Mouse (Mus musculus) midbrain, embryonic 14.5 days (tissue): ENCODE data around the gene Auh. TPM values are rescaled to one million over a fixed set of nuclear protein-coding genes. Genes with fewer than 3 reads are reported as not detected.

Experiments used
- ATAC-seq: fragments of 200-750 bp; cut with Nextera tagmentation; 2 replicates; pipeline ENCODE4 v1.8.0; 2017; ENCODE audit warnings: moderate number of reproducible peaks, moderate library complexity; ENCODE audit not compliant: low FRiP score, low TSS enrichment
- DNase-seq: peaks from one replicate; pipeline ENCODE4 v3.0.0-alpha.2; 2015
- H3K27ac ChIP-seq: fragments of 300-500 bp; sonication (generic); replicated peaks from 2 replicates; pipeline ENCODE4 v1.5.1; 2014; ENCODE audit warnings: mild to moderate bottlenecking, low read depth, low read length, moderate library complexity
- H3K27me3 ChIP-seq: fragments of 300-500 bp; sonication (generic); 2 replicates; pipeline ENCODE4 v1.6.1; 2014; ENCODE audit warnings: low read length, control low read depth, mixed read lengths; ENCODE audit not compliant: control insufficient read depth, insufficient read depth
- H3K36me3 ChIP-seq: fragments of 300-500 bp; sonication (generic); 2 replicates; pipeline ENCODE4 v1.6.1; 2014; ENCODE audit warnings: low read length, control low read depth; ENCODE audit not compliant: control insufficient read depth, insufficient read depth
- H3K4me1 ChIP-seq: fragments of 300-500 bp; sonication (generic); 2 replicates; pipeline ENCODE4 v1.6.1; 2014; ENCODE audit warnings: mild to moderate bottlenecking, antibody characterized with exemption, low read length, control low read depth; ENCODE audit not compliant: control insufficient read depth, insufficient read depth
- H3K4me2 ChIP-seq: fragments of 300-500 bp; sonication (generic); 2 replicates; pipeline ENCODE4 v1.6.1; 2014; ENCODE audit warnings: mild to moderate bottlenecking, low read length, moderate library complexity
- H3K4me3 ChIP-seq: fragments of 300-500 bp; sonication (generic); replicated peaks from 2 replicates; pipeline ENCODE4 v1.5.1; 2014; ENCODE audit warnings: low read depth, low read length
- H3K9ac ChIP-seq: fragments of 300-500 bp; sonication (generic); replicated peaks from 2 replicates; pipeline ENCODE4 v1.6.1; 2014; ENCODE audit warnings: mild to moderate bottlenecking, low read length, moderate library complexity
- H3K9me3 ChIP-seq: fragments of 300-500 bp; sonication (generic); 2 replicates; pipeline ENCODE4 v1.6.1; 2016; ENCODE audit warnings: low read length, control low read depth, mixed read lengths; ENCODE audit not compliant: control insufficient read depth
- WGBS: fragments of 180-500 bp; shearing (Covaris S2); extraction: QIAGEN DNeasy Blood & Tissue Kit; methylation state at CpG from one replicate; pipeline ENCODE4 v1.1.7; 2014; 5-methylcytosine and 5-hydroxymethylcytosine counted together
- polyA plus RNA-seq: library from polyadenylated mRNA; unstranded; fragments of >200 nt; fragmentation: Nextera tagmentation; extraction: Ambion mirVana; gene quantifications from 2 replicates; pipeline ENCODE4 v1.2.1, GENCODE M21; 2014

The Auh gene
- polyA plus RNA-seq, 1 experiment from 2014 or later = 49.5 TPM

DNA sequence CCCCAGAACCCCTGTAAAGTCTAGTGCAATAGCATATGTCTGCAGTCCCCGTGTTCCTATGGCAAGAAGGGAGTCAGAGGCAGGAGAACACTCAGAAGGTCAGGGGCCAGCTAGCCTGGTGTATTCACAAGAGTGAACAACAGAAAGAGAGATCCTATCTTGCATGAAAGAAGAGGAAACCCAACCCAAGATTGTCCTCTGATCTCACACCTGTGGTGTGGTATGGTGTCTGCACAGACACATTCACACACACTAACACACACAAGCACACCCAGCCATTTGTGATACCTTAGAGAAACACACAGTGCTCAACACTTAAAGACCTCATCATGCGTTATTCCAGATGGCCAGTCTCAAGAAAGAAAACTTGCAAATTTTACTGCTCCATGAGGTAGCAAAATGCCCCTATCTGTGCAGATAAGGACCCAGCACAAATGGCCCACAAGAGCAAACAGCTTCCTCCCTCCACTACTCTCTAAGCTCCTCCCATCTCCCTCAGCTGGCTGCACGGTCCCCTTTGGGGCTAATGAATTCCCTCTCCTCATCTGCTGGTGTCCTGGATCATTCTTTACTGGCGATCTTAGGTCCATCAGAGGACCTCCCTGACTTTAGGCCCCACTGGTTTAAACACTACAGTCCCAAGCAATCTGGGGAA is 128.7 kb downstream of the Auh start:
- Histone ChIP-seq H3K36me3 (no peaks in the 10 kb centered on the region), H3K4me1 (no peaks in the 10 kb centered on the region), H3K4me2 (no peak overlapping the region), H3K9me3 (no peaks in the 10 kb centered on the region), H3K27ac (no peak overlapping the region), H3K9ac (no peak overlapping the region), H3K27me3 (no peaks in the 10 kb centered on the region), H3K4me3 (no peak overlapping the region)
- WGBS = 62% methylated on average over 4 of the region's 4 CpGs
- DNase-seq = no peak
- ATAC-seq = no peak

DNA sequence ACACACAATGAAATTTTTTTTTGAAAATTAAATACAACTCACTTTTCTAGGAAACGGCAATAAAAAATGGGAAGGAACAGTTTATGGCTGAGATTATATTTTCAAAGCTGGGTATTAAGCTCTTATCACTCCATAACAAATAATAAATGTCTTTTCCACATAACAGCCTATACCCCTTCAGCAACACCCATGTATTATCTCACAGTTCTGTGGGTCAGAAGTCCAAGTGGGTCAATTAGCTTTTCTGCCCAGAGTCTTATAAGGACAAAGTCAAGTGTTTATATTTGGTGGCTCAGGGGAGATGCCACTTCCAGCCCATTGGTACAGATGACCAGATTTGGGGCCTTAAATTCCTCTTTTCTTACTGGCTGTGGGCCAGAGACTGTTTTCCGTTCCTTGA is 129.4 kb downstream of the Auh start:
- no peak for DNase-seq

GRCm38 (mm10) chr13:52794232-52794631 is 135.2 kb downstream of the Auh start:
- no peak for DNase-seq
- Histone ChIP-seq H3K4me3 (no peak overlapping the region), H3K4me1 (no peaks in the 10 kb centered on the region), H3K27me3 (no peaks in the 10 kb centered on the region), H3K9me3 (no peaks in the 10 kb centered on the region), H3K4me2 (no peak overlapping the region), H3K36me3 (no peaks in the 10 kb centered on the region), H3K27ac (no peak overlapping the region), H3K9ac (no peak overlapping the region)
- ATAC-seq = no peak
- WGBS = 93% methylated on average over 4 of the region's 4 CpGs

More for the DNA sequence above, 129.4 kb downstream of the Auh start:
- H3K4me2 ChIP-seq = no peak overlapping the region
- H3K4me1 ChIP-seq = no peaks in the 10 kb centered on the region
- no peak for ATAC-seq
- WGBS = 81% methylated on average over 2 of the region's 2 CpGs
- no peaks in the 10 kb centered on the region for H3K9me3 ChIP-seq
- H3K36me3 ChIP-seq = no peaks in the 10 kb centered on the region
- H3K27ac ChIP-seq = no peak overlapping the region
- H3K4me3 ChIP-seq = no peak overlapping the region
- H3K27me3 ChIP-seq = no peaks in the 10 kb centered on the region
- H3K9ac ChIP-seq = no peak overlapping the region

DNA sequence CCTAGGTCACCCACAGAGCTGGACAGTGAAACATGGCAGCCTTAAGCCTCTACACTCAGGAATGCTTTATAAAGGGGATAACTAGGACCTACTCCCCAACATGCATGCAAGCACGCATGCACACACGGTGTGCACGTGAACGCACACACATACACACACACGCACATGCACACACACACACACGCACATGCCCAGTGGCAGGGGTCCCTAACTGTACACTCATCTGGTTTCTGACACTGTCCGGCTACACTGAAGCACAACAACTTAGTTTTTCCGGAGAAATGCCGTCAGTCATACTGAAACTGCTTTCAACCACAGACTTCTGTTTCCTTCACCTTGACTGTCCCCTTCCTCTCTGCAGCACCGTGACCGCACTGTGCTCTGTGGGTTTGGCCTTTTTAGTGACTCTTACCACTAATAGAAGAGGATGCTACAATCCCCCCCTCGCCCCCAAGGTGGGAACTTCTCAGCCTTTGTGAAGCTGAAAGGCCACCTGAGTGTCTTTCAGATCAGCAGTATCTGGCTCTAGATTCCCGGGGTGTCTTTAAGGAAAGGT is 136.0 kb downstream of the Auh start:
- DNase-seq (no peak), ATAC-seq (no peak)
- no peaks in the 10 kb centered on the region for H3K36me3 ChIP-seq
- no peak overlapping the region for H3K27ac ChIP-seq
- no peak overlapping the region for H3K4me2 ChIP-seq
- 94% methylated on average over 13 of the region's 13 CpGs for WGBS
- no peaks in the 10 kb centered on the region for H3K9me3 ChIP-seq
- no peaks in the 10 kb centered on the region for H3K4me1 ChIP-seq
- H3K27me3 ChIP-seq = no peaks in the 10 kb centered on the region
- no peak overlapping the region for H3K4me3 ChIP-seq
- no peak overlapping the region for H3K9ac ChIP-seq

DNA sequence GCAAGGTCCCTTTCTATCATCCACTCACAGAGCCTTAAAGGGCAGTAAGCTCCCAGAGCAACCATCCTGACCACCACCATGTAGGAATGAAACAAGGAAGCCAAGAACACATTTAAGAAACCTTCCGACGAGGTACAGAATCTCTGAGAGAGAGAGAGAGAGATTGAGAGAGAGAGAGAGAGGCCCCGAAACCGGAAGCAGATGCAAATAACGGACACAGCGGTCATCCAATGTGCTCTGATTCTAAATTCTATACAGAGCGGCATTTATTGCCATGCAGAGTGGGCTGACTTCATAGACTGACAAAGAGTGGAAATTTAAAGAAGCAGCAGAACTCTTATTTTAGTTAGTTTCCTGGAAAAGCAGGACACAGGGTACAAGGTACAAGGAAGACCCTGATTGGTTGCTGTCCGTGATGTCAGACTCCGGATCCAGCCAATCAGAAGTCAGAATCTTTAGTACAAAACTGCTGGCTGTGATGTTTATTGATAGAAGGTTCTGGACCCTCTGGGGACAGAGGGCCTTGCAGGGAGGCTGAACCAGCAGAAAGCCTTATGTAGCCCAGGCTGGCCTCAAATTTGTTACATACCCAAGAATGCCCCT is 137.1 kb downstream of the Auh start:
- Histone ChIP-seq H3K27ac (no peak overlapping the region), H3K4me3 (no peak overlapping the region), H3K4me2 (no peak overlapping the region), H3K9me3 (no peaks in the 10 kb centered on the region), H3K27me3 (no peaks in the 10 kb centered on the region), H3K4me1 (no peaks in the 10 kb centered on the region), H3K36me3 (no peaks in the 10 kb centered on the region), H3K9ac (no peak overlapping the region)
- DNase-seq = no peak
- WGBS = 92% methylated on average over 9 of the region's 9 CpGs
- no peak for ATAC-seq

GRCm38 (mm10) chr13:52790894-52791293 is 138.6 kb downstream of the Auh start:
- no peak for DNase-seq
- Histone ChIP-seq H3K9ac (no peak overlapping the region), H3K9me3 (no peaks in the 10 kb centered on the region)

More at GRCm38 (mm10) chr13:52790894-52791293, 138.6 kb downstream of the Auh start:
- Histone ChIP-seq H3K27ac (no peak overlapping the region), H3K4me2 (no peak overlapping the region), H3K4me1 (no peaks in the 10 kb centered on the region), H3K36me3 (no peaks in the 10 kb centered on the region), H3K4me3 (no peak overlapping the region), H3K27me3 (no peaks in the 10 kb centered on the region)
- no peak for ATAC-seq
- WGBS = 85% methylated on average over 5 of the region's 5 CpGs

Other genes with a start within 250 kb of the Auh start
- 44.8 and 49.5 TPM in 2 replicates for gene Nfil3, start 51.4 kb upstream of the Auh start, polyA plus RNA-seq